Mouse (Mus musculus) hindbrain, embryonic 15.5 days (tissue): ENCODE data around the gene Tmem14c. TPM values are rescaled to one million over a fixed set of nuclear protein-coding genes. Genes with fewer than 3 reads are reported as not detected.
"Not testable (repeated sequence)": the region's sequence is repeated elsewhere in the genome, so short reads cannot be mapped to it uniquely, and the experiment has no call there.

Source experiments
- ATAC-seq: fragments of 200-750 bp; cut with Nextera tagmentation; 2 replicates; pipeline ENCODE4 v1.8.0; 2017; ENCODE audit warnings: low read depth, moderate number of reproducible peaks, moderate TSS enrichment; ENCODE audit not compliant: low FRiP score
- H3K27ac ChIP-seq: fragments of 300-500 bp; sonication (generic); replicated peaks from 2 replicates; pipeline ENCODE4 v1.5.1; 2015; ENCODE audit warnings: mild to moderate bottlenecking, inconsistent platforms
- H3K27me3 ChIP-seq: fragments of 300-500 bp; sonication (generic); 2 replicates; pipeline ENCODE4 v1.6.1; 2015; ENCODE audit warnings: control low read depth, inconsistent platforms
- H3K36me3 ChIP-seq: fragments of 300-500 bp; sonication (generic); 2 replicates; pipeline ENCODE4 v1.6.1; 2015; ENCODE audit warnings: control low read depth, inconsistent platforms
- H3K4me1 ChIP-seq: fragments of 300-500 bp; sonication (generic); replicated peaks from 2 replicates; pipeline ENCODE4 v1.6.1; 2015; ENCODE audit warnings: control low read depth, inconsistent platforms
- H3K4me2 ChIP-seq: fragments of 300-500 bp; sonication (generic); 2 replicates; pipeline ENCODE4 v1.6.1; 2015; ENCODE audit warnings: moderate library complexity, mild to moderate bottlenecking, inconsistent platforms
- H3K4me3 ChIP-seq: fragments of 300-500 bp; sonication (generic); 2 replicates; pipeline ENCODE4 v1.5.1; 2015; ENCODE audit warnings: mild to moderate bottlenecking, inconsistent platforms
- H3K9ac ChIP-seq: fragments of 300-500 bp; sonication (generic); 2 replicates; pipeline ENCODE4 v1.6.1; 2015; ENCODE audit warnings: inconsistent platforms
- H3K9me3 ChIP-seq: fragments of 300-500 bp; sonication (generic); 2 replicates; pipeline ENCODE4 v1.6.1; 2016; ENCODE audit warnings: control low read depth, inconsistent platforms
- WGBS: fragments of 180-500 bp; shearing (Covaris S2); methylation state at CpG from one replicate; pipeline ENCODE4 v1.1.7; 2015; 5-methylcytosine and 5-hydroxymethylcytosine counted together
- polyA plus RNA-seq: library from polyadenylated mRNA; unstranded; fragments of >200 nt; fragmentation: Nextera tagmentation; extraction: Ambion mirVana; gene quantifications from 2 replicates; pipeline ENCODE4 v1.2.1, GENCODE M21; 2015

Tmem14c gene
- polyA plus RNA-seq, 1 experiment from 2014 or later: 129 TPM

- H3K9me3 ChIP-seq, H3K4me1 ChIP-seq, H3K27me3 ChIP-seq, H3K4me2 ChIP-seq, H3K27ac ChIP-seq, ATAC-seq, H3K9ac ChIP-seq, H3K36me3 ChIP-seq, H3K4me3 ChIP-seq: not testable (repeated sequence)
- 71% methylated on average over 4 of the region's 4 CpGs for WGBS
Observed at GRCm38 (mm10) chr13:40987608-40988303, 28.3 kb upstream of the Tmem14c start.

DNA sequence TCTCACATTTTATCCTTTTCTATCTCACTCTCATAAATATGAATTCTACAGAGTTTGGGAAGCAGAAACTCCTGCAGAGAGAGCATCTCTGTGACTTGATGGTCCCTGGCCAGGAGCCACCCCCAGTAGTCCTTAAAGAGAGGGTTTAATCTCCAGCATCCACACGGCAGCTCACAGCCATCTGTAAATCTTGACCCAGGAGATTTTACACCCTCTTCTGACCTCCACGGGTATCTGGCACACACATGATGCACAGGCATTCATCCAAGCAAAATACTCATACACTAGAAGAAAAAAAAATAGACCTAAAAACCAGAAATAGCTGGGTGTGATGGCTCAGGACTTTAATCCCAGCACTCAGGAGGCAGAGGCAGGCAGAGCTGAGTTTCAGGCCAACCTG is 27.7 kb upstream of the Tmem14c start:
- Histone ChIP-seq H3K27ac (no peak overlapping the region), H3K36me3 (no peaks in the 10 kb centered on the region), H3K9me3 (no peaks in the 10 kb centered on the region), H3K27me3 (no peaks in the 10 kb centered on the region), H3K9ac (no peak overlapping the region), H3K4me3 (no peak overlapping the region), H3K4me1 (no peaks in the 10 kb centered on the region), H3K4me2 (no peak overlapping the region)
- ATAC-seq: no peak
- WGBS: 72% methylated on average over 2 of the region's 2 CpGs

DNA sequence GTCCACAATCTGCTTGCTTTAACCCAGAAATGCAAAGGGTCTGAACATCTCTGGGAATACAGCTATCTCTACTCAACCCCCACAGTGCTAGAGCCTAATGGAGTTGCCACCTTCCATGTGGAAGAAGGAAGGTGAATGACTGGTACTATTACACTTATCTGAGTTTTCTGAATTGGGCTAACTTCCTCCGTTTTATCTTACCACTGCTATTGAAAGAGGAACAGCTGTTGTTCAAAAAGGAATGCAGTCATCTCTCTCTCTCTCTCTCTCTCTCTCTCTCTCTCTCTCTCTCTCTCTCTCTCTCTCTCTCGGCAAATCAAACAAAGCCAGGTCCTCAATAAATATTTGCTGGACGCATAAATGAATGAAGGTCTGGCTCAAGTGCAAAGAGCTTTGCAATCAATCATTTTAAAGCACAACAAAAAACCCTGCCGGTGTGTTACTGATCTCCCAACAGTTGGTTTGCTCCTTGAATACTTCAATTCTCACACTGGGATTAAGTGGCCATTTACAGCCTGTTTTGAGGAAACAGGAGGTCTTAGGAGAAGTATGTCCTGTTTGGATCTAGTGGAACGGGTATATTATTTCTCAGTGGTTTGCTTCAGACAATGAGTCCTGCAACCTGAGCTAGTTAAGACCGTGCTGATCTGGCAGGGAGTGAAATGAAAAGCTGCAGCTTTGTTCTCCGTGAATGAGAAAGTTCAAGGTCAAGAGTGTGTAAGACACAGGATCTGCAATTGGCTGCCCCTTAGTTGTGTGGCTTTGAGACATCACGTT is 21.4 kb upstream of the Tmem14c start:
- ATAC-seq: no peak
- Histone ChIP-seq H3K4me1 (peaks cover under 1% of the 10 kb centered on the region), H3K4me2 (no peak overlapping the region), H3K4me3 (no peak overlapping the region), H3K9ac (no peak overlapping the region), H3K27me3 (no peaks in the 10 kb centered on the region), H3K27ac (no peak overlapping the region), H3K9me3 (no peaks in the 10 kb centered on the region), H3K36me3 (no peaks in the 10 kb centered on the region)
- WGBS: 21% methylated on average over 8 of the region's 8 CpGs

- not testable (repeated sequence) for H3K36me3 ChIP-seq, H3K4me2 ChIP-seq, ATAC-seq, H3K27me3 ChIP-seq, H3K9ac ChIP-seq, H3K9me3 ChIP-seq, H3K27ac ChIP-seq, H3K4me3 ChIP-seq
- WGBS: 93% methylated on average over 5 of the region's 5 CpGs
- H3K4me1 ChIP-seq: peaks cover 16% of the 10 kb centered on the region
Observed at GRCm38 (mm10) chr13:40998537-40998936, 17.6 kb upstream of the Tmem14c start.

- Histone ChIP-seq H3K9me3 (no peaks in the 10 kb centered on the region), H3K36me3 (peaks cover 8% of the 10 kb centered on the region), H3K4me3 (peak overlapping the region; percentile 98), H3K27me3 (no peaks in the 10 kb centered on the region), H3K9ac (peak overlapping the region; percentile 67), H3K4me1 (peaks cover 16% of the 10 kb centered on the region), H3K27ac (peak overlapping the region; percentile 99), H3K4me2 (peak overlapping the region; percentile 92)
- peak; percentile 65 for ATAC-seq
- under 1% methylated on average over 25 of the region's 25 CpGs for WGBS
Observed at GRCm38 (mm10) chr13:41000140-41000925, 15.8 kb upstream of the Tmem14c start.

DNA sequence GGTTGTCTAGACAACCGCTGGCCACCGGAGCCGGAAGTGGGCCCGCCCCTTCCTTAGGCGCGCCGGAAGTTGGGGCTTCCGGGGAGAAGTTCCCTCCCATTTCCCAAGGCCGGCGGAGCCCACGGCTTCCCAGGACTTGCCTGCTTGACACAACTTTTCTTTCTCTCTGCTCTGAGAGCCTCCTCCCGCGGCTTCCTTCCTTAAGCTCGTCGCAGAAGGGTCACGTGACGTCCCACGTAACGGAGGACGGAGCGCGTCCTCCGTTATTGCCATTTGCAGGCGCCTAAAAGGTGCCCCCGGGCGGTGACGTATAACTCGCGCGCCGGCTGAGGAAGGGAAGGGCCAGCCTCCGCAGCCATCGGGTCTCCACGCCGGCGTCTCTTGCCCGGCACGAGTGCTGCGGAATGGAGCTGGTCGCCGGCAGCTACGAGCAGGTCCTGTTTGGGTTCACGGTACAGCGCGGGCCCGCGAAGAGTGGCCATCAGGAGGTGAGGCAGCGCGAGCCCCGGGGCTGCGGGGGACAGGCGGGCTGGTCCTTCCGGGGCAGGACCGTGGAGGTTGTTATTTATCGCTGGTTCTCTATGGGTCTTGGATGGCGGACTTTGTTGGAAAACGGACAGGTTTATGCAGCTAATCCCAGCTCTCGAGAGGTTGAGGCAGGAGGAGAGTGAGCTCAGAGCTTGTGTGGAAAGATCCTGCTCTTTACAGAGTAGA is 15.0 kb upstream of the Tmem14c start, which contains the start of gene Pak1ip1:
Gene Pak1ip1, plus strand, starts transcription at position 98 of the 714 bp plus-strand sequence.
- WGBS: under 1% methylated on average over 58 of the region's 58 CpGs
- Histone ChIP-seq H3K4me1 (peaks cover 16% of the 10 kb centered on the region), H3K4me2 (peak within 1 kb of the TSS; percentile 92), H3K9ac (peak within 1 kb of the TSS; percentile 93), H3K9me3 (no peaks in the 10 kb centered on the region), H3K27me3 (no peaks in the 10 kb centered on the region), H3K4me3 (peak within 1 kb of the TSS; percentile 98), H3K27ac (peak within 1 kb of the TSS; percentile 99), H3K36me3 (peaks cover 16% of the 10 kb centered on the region)
- peak; percentile 97 for ATAC-seq

DNA sequence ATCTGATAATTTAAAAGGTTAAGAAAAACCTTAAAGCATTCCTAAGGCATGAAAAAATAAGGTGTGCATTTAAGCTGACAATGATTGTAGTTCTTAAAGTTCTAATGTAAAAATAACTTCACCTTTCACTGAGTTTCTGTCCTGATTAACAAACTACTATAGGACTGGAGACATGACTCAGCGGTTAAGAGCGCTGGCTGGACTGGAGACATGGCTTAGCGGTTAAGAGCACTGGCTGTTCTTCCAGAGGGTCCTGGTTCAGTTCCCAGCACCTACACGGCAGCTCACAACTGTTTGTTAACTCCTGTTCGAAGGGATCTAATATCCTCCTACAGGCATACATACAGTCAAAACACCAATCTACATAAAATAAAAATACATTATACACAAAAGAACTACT is 14.1 kb upstream of the Tmem14c start:
- no peak for ATAC-seq
- Histone ChIP-seq H3K9ac (no peak overlapping the region), H3K4me3 (peak overlapping the region; percentile 98), H3K9me3 (no peaks in the 10 kb centered on the region), H3K27ac (no peak overlapping the region), H3K27me3 (no peaks in the 10 kb centered on the region), H3K36me3 (peaks cover 23% of the 10 kb centered on the region), H3K4me2 (peak overlapping the region; percentile 92), H3K4me1 (peaks cover 16% of the 10 kb centered on the region)
- 85% methylated on average over 5 of the region's 5 CpGs for WGBS

DNA sequence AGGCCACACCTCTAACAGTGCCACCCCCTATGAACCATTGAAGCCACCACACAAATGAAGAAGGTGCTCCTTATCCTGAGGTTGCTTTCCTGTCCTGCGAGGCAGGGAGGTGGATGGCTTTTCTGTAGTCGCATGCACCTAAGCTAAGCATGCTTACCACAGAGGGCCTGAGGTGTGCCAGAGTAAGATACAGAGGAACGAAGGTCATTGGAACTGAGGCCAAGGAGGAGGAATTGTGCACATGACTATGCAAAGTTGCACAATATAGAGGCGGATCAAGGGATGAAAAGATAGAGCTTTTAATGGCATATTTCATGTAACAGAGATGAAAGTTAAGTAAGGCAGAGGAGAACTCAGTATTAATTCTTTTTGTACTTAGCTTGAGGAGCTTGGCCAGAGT is 9.8 kb upstream of the Tmem14c start:
- H3K4me2 ChIP-seq: no peak overlapping the region
- H3K9ac ChIP-seq: no peak overlapping the region
- peaks cover 57% of the 10 kb centered on the region for H3K36me3 ChIP-seq
- no peak overlapping the region for H3K4me3 ChIP-seq
- no peaks in the 10 kb centered on the region for H3K9me3 ChIP-seq
- ATAC-seq: no peak
- 95% methylated on average over 4 of the region's 4 CpGs for WGBS
- H3K27me3 ChIP-seq: no peaks in the 10 kb centered on the region
- H3K4me1 ChIP-seq: peaks cover 7% of the 10 kb centered on the region
- no peak overlapping the region for H3K27ac ChIP-seq

DNA sequence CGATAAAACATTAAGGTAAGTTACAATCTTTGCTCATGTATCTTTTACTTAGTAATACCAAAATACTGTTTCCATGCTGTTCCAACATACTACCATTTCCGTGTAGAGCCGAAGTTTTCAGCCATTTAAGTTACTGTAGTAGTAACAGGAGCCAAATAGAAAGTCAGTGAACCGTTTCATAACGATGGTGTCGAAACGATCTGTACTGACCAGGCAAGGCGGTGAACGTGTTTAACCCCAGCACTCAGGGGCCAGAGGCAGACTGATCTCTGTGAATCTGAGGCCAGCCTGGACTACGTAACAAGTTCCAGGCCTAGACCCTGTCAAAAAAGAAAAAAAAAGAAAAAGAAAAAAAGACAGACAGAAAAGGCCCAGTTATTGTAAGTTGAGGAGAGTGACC is 7.8 kb upstream of the Tmem14c start:
- no peak for ATAC-seq
- no peak overlapping the region for H3K4me3 ChIP-seq
- peaks cover 73% of the 10 kb centered on the region for H3K36me3 ChIP-seq
- H3K4me1 ChIP-seq: no peaks in the 10 kb centered on the region
- H3K27ac ChIP-seq: no peak overlapping the region
- 95% methylated on average over 10 of the region's 10 CpGs for WGBS
- H3K9me3 ChIP-seq: no peaks in the 10 kb centered on the region
- no peak overlapping the region for H3K9ac ChIP-seq
- no peaks in the 10 kb centered on the region for H3K27me3 ChIP-seq
- no peak overlapping the region for H3K4me2 ChIP-seq

GRCm38 (mm10) chr13:41008946-41009345 is 7.1 kb upstream of the Tmem14c start:
- H3K4me2 ChIP-seq: no peak overlapping the region
- WGBS: 82% methylated on average over 8 of the region's 8 CpGs
- no peak overlapping the region for H3K9ac ChIP-seq
- H3K36me3 ChIP-seq: peaks cover 74% of the 10 kb centered on the region
- no peaks in the 10 kb centered on the region for H3K9me3 ChIP-seq
- no peak overlapping the region for H3K27ac ChIP-seq
- no peaks in the 10 kb centered on the region for H3K27me3 ChIP-seq
- no peak overlapping the region for H3K4me3 ChIP-seq
- no peak for ATAC-seq
- no peaks in the 10 kb centered on the region for H3K4me1 ChIP-seq

- peak overlapping the region; percentile 91 for H3K27ac ChIP-seq
- peak overlapping the region; percentile 59 for H3K4me2 ChIP-seq
- peak overlapping the region; percentile 63 for H3K9ac ChIP-seq
- H3K4me1 ChIP-seq: peaks cover 20% of the 10 kb centered on the region
- no peak; the same call in 1 of the 2 replicates for ATAC-seq
- no peaks in the 10 kb centered on the region for H3K27me3 ChIP-seq
- peaks cover 25% of the 10 kb centered on the region for H3K36me3 ChIP-seq
- H3K4me3 ChIP-seq: peak overlapping the region; percentile 66
- no peaks in the 10 kb centered on the region for H3K9me3 ChIP-seq
- 34% methylated on average over 12 of the region's 12 CpGs for WGBS
Observed at GRCm38 (mm10) chr13:41016797-41017405, 809 bp downstream of the Tmem14c start.
